15 mouse cellular contexts compared by ENCODE assay signal in genomic region chr4:143348678-143349077, GRCm38 (mm10). TPM values are rescaled to one million over a fixed set of nuclear protein-coding genes. Genes with fewer than 3 reads are reported as not detected.
DNase-seq lines count a peak whose midpoint lies in the region; ATAC-seq lines count a peak whose summit lies in the region.
"Had no signal": no experiment of that assay in that cellular context is flagged by ENCODE, and none has a peak within 500 bp of the region (broad histone marks: within the 10 kb centered on the region; RNA-seq: fewer than 3 reads in every experiment).

No protein-coding gene starts in this region.

- peaks cover 18% of the 10 kb centered on the region for H3K4me1 ChIP-seq in hindbrain, embryonic 15.5 days (replicated peaks)
- H3K4me1 ChIP-seq in hindbrain, embryonic 12.5 days: peaks cover 18% of the 10 kb centered on the region
- H3K4me1 ChIP-seq in limb, embryonic 15.5 days: peaks cover 21% of the 10 kb centered on the region
- peaks cover 11% of the 10 kb centered on the region for H3K4me1 ChIP-seq in midbrain, embryonic 16.5 days (ENCODE audit: control insufficient read depth, insufficient read depth, low read length)
- H3K4me1 ChIP-seq: liver, embryonic 13.5 days had no signal

- H3K27ac ChIP-seq in hindbrain, embryonic 15.5 days (replicated peaks): no peak overlapping the region
- H3K27ac ChIP-seq in hindbrain, embryonic 12.5 days: no peak overlapping the region
- no peak overlapping the region for H3K27ac ChIP-seq in limb, embryonic 15.5 days
- no peak overlapping the region for H3K27ac ChIP-seq in midbrain, embryonic 16.5 days (ENCODE audit: low read length)
- H3K27ac ChIP-seq: liver, embryonic 13.5 days had no signal

- H3K36me3 ChIP-seq in hindbrain, embryonic 15.5 days: no peaks in the 10 kb centered on the region
- no peaks in the 10 kb centered on the region for H3K36me3 ChIP-seq in hindbrain, embryonic 12.5 days
- H3K36me3 ChIP-seq in limb, embryonic 15.5 days: no peaks in the 10 kb centered on the region
- H3K36me3 ChIP-seq in midbrain, embryonic 16.5 days (ENCODE audit: control insufficient read depth, insufficient read depth, low read length): no peaks in the 10 kb centered on the region
- H3K36me3 ChIP-seq: liver, embryonic 13.5 days had no signal

- H3K27me3 ChIP-seq in hindbrain, embryonic 15.5 days: peaks cover 40% of the 10 kb centered on the region
- peaks cover 54% of the 10 kb centered on the region for H3K27me3 ChIP-seq in hindbrain, embryonic 12.5 days
- H3K27me3 ChIP-seq in limb, embryonic 15.5 days: peaks cover 52% of the 10 kb centered on the region
- peaks cover 32% of the 10 kb centered on the region for H3K27me3 ChIP-seq in midbrain, embryonic 16.5 days (ENCODE audit: control insufficient read depth, insufficient read depth, low read depth, low read length)

- ATAC-seq in hindbrain, embryonic 15.5 days (ENCODE audit: low FRiP score, low read depth): no peak
- ATAC-seq in hindbrain, embryonic 12.5 days (ENCODE audit: low FRiP score): no peak
- 0 out of 2 replicates have a peak, but pooled peaks have one; percentile 26 for ATAC-seq in erythroid progenitor cell, adult 5-6 weeks (replicated peaks; ENCODE audit: low FRiP score, poor library complexity, severe bottlenecking)
- ATAC-seq in limb, embryonic 15.5 days (ENCODE audit: insufficient number of reproducible peaks, low FRiP score, low TSS enrichment, low read depth): peak; percentile 59; the same call in 1 of the 2 replicates
- no peak for ATAC-seq in midbrain, embryonic 16.5 days
- ATAC-seq: inflammation-experienced regulatory T-cells, adult 6 months; lung, postnatal 0 days had no signal

- no peak overlapping the region for H3K9ac ChIP-seq in hindbrain, embryonic 15.5 days
- H3K9ac ChIP-seq in hindbrain, embryonic 12.5 days: no peak overlapping the region
- no peak overlapping the region for H3K9ac ChIP-seq in limb, embryonic 15.5 days
- no peak overlapping the region for H3K9ac ChIP-seq in midbrain, embryonic 16.5 days (ENCODE audit: low read depth, low read length)
- H3K9ac ChIP-seq: liver, embryonic 13.5 days had no signal

- WGBS in hindbrain, embryonic 15.5 days: 25% methylated on average over 5 of the region's 5 CpGs
- WGBS in hindbrain, embryonic 12.5 days: 21% methylated on average over 5 of the region's 5 CpGs
- WGBS in limb, embryonic 15.5 days: 18% methylated on average over 5 of the region's 5 CpGs
- 20% methylated on average over 5 of the region's 5 CpGs for WGBS in midbrain, embryonic 16.5 days

- peak; percentile 34 for DNase-seq in cerebellum, adult 9-10 months
- no peak for DNase-seq in cerebellum, postnatal 4 days (ENCODE audit: low spot score in 2 of 2)
- no peak for DNase-seq in lung, postnatal 36 days
- DNase-seq: adrenal gland, adult 8-10 months; liver, embryonic 13.5 days had no signal

- H3K9me3 ChIP-seq in hindbrain, embryonic 15.5 days: no peaks in the 10 kb centered on the region
- H3K9me3 ChIP-seq in hindbrain, embryonic 12.5 days (replicated peaks): no peaks in the 10 kb centered on the region; the same call in 1 of the 2 replicates
- H3K9me3 ChIP-seq in limb, embryonic 15.5 days: no peaks in the 10 kb centered on the region
- no peaks in the 10 kb centered on the region for H3K9me3 ChIP-seq in midbrain, embryonic 16.5 days (replicated peaks; ENCODE audit: control insufficient read depth, low read length, poor library complexity, severe bottlenecking)
- H3K9me3 ChIP-seq: liver, embryonic 13.5 days had no signal

- H3K4me2 ChIP-seq in hindbrain, embryonic 15.5 days: peak overlapping the region; percentile 99; the same call in 1 of the 2 replicates
- no peak overlapping the region for H3K4me2 ChIP-seq in hindbrain, embryonic 12.5 days (replicated peaks)
- no peak overlapping the region for H3K4me2 ChIP-seq in limb, embryonic 15.5 days
- H3K4me2 ChIP-seq in midbrain, embryonic 16.5 days (ENCODE audit: low read length): no peak overlapping the region

- no peak overlapping the region for H3K4me3 ChIP-seq in hindbrain, embryonic 15.5 days
- no peak overlapping the region for H3K4me3 ChIP-seq in hindbrain, embryonic 12.5 days
- no peak overlapping the region for H3K4me3 ChIP-seq in limb, embryonic 15.5 days
- no peak overlapping the region for H3K4me3 ChIP-seq in midbrain, embryonic 16.5 days (ENCODE audit: low read depth, low read length)
- H3K4me3 ChIP-seq: erythroblast, embryonic 14.5 days; liver, embryonic 13.5 days had no signal

RNA-seq across cellular contexts. Expression of gene Lrrc38, which starts 0.9 kb away (rescaled TPM):
- 0.33 and 0.43 TPM in 2 replicates for polyA plus RNA-seq in hindbrain, embryonic 15.5 days (2015; fragmentation: Nextera tagmentation; extraction: Ambion mirVana)
- 0.44 and 0.79 TPM in 2 replicates for polyA plus RNA-seq in hindbrain, embryonic 12.5 days (2016; fragmentation: Nextera tagmentation; extraction: Ambion mirVana)
- total RNA-seq in erythroid progenitor cell, adult 5-6 weeks (2015; ENCODE audit: low replicate concordance): not detected in 2 replicates
- total RNA-seq in erythroid progenitor cell, adult 5-6 weeks (2017; ENCODE audit: low replicate concordance): not detected in 2 replicates
- polyA plus RNA-seq in limb, embryonic 15.5 days (2015; fragmentation: Nextera tagmentation; extraction: Ambion mirVana): 0.99 and 1.9 TPM in 2 replicates
- polyA plus RNA-seq in midbrain, embryonic 16.5 days (2015; fragmentation: Nextera tagmentation; extraction: Ambion mirVana): 0.40 and 0.52 TPM in 2 replicates
- polyA plus RNA-seq: erythroblast, embryonic 14.5 days; inflammation-experienced regulatory T-cells, adult 6 months; kidney, embryonic 14.5 days; liver, embryonic 13.5 days; lung, postnatal 0 days had no signal

RNA-seq across cellular contexts. Expression of gene Pramel1, which starts 45.5 kb away (rescaled TPM):
- polyA plus RNA-seq in hindbrain, embryonic 15.5 days (2015; fragmentation: Nextera tagmentation; extraction: Ambion mirVana): not detected in 2 replicates
- polyA plus RNA-seq in hindbrain, embryonic 12.5 days (2016; fragmentation: Nextera tagmentation; extraction: Ambion mirVana): not detected in 2 replicates
- total RNA-seq in erythroid progenitor cell, adult 5-6 weeks (2015; ENCODE audit: low replicate concordance): not detected in 2 replicates
- total RNA-seq in erythroid progenitor cell, adult 5-6 weeks (2017; ENCODE audit: low replicate concordance): not detected in 2 replicates
- polyA plus RNA-seq in limb, embryonic 15.5 days (2015; fragmentation: Nextera tagmentation; extraction: Ambion mirVana): not detected in 2 replicates
- polyA plus RNA-seq in midbrain, embryonic 16.5 days (2015; fragmentation: Nextera tagmentation; extraction: Ambion mirVana): not detected in 2 replicates
- total RNA-seq: adrenal gland, adult 8-10 months; layer of hippocampus, adult 18-20 months had no signal
- polyA plus RNA-seq: erythroblast, embryonic 14.5 days; inflammation-experienced regulatory T-cells, adult 6 months; kidney, embryonic 14.5 days; liver, embryonic 13.5 days; lung, postnatal 0 days had no signal

RNA-seq across cellular contexts. Expression of gene Pdpn, which starts 49.3 kb away (rescaled TPM):
- polyA plus RNA-seq in hindbrain, embryonic 15.5 days (2015; fragmentation: Nextera tagmentation; extraction: Ambion mirVana): 53.3 and 55.1 TPM in 2 replicates
- 83.2 and 89.1 TPM in 2 replicates for polyA plus RNA-seq in hindbrain, embryonic 12.5 days (2016; fragmentation: Nextera tagmentation; extraction: Ambion mirVana)
- not detected in 2 replicates for total RNA-seq in erythroid progenitor cell, adult 5-6 weeks (2015; ENCODE audit: low replicate concordance)
- not detected in 2 replicates for total RNA-seq in erythroid progenitor cell, adult 5-6 weeks (2017; ENCODE audit: low replicate concordance)
- polyA plus RNA-seq in limb, embryonic 15.5 days (2015; fragmentation: Nextera tagmentation; extraction: Ambion mirVana): 64.0 and 70.4 TPM in 2 replicates
- 36.1 and 40.2 TPM in 2 replicates for polyA plus RNA-seq in midbrain, embryonic 16.5 days (2015; fragmentation: Nextera tagmentation; extraction: Ambion mirVana)
- polyA plus RNA-seq: erythroblast, embryonic 14.5 days had no signal

Comparison
In these comparisons a context has a peak if more than half of its experiments do, and no peak if none do; other contexts are left out.
1. ATAC-seq: peak in erythroid progenitor cell, adult 5-6 weeks (single experiment) and limb, embryonic 15.5 days (single experiment); none in hindbrain, embryonic 15.5 days (single experiment), hindbrain, embryonic 12.5 days (single experiment) and midbrain, embryonic 16.5 days (single experiment).